Mouse (Mus musculus): ENCODE data around the gene Bend5.

Bend5 gene

DNA sequence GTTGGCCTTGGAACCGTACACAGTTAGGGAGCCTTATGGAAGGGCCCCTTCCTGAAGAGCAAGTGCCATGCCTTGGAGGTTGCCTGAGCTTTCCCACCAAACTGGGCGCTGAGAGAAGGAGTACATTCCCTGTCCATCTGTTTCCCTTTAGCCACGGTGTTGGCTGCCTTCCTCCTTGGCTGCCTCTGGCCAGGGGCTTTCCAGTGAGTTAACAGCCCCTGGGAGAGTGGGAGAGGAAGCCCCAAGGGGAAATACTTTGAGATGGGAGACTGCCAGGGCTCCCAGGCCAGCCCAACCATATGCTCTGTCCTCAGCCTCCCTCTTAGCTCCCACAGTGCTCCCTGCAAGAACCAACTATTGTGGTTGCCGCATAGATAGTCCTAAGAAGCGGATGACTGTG lies 70.4 kb downstream of the Bend5 start:
- intact Hi-C loops (cut with DNase I), result no loop called here

DNA sequence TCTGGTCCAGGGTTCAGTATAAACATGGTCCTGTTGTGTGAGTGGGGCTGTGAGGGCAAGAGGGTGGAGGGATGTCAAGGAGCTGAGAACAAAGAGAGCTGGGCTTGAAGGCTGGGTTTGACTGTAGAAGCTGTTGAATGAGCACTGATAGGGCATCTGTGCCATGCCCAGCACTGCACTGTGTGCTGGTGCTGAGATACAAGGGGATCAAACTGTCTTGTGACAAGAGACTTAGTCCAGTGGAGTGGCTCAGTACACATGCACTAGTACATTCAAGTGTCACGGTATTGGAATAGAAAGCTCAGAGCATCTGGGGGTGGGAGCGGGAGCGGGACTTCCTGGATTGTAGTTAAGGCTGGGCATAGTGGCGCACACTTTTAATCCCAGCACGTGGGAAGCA lies 71.4 kb downstream of the Bend5 start:
- intact Hi-C loops (cut with DNase I), result no loop called here

DNA sequence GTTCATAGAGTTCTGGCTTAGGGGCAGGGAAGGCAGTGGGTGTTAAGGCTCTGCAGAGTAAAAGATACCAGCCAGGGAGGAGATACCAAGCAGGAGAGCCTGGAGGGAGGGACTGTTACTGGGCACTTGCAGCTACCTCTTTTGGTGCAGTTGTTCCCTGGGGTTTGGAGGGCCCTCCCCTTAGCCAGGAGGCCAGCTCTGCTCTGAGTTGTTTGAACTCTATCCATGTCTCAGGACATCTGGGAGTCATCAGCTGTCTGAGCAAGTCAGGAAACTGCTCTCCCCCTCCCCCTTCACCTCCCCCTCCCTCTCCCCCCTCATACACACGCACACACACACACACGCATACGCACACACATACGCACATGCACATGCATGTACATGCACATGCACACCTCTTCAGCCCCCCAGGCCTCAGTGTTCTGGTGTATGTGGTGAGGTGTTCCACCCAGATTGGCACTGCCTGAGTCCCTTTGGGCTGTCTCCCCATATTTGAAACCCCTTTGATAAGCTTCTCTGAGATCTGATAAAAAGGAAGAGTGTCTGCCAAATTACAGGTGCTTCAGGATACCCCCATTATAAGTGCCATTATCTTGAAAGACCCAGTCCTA lies 72.5 kb downstream of the Bend5 start:
- intact Hi-C loops (cut with DNase I), result no loop called here

DNA sequence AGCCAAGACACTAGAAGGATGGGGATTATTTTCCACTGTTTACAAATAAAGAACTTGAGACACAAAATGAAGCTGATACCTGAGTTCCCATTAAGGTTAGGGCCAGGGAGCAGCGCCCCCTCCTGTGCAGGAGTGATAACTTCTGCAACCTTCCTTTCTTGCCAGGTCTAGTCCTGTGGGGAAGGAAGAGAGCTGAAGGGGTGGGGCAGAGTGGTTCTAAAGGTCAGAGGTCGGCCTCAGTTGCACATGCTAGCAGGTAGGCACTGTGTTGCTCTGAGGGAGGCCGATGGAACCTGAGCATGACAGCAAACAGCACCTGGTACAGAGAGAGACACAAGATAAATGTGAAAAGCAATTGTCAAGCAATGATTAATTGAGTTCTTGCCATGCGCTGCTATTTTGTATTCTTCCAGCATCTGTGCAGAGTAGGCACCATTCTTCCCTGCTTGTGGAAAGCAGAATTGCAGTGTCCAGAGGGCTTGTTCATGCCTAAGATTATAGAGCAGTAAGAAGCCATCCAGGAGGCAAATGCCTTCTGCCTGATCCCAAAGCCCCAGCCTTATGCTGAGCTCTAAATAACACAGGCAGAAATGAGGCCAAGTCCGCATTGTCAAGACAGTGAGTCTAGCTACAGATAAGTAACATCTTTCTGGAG lies 79.1 kb downstream of the Bend5 start:
- intact Hi-C loops (cut with DNase I), result loop anchor here (5.0 kb wide), 1 partner anchor 62 kb away; no protein-coding TSS in a partner anchor

DNA sequence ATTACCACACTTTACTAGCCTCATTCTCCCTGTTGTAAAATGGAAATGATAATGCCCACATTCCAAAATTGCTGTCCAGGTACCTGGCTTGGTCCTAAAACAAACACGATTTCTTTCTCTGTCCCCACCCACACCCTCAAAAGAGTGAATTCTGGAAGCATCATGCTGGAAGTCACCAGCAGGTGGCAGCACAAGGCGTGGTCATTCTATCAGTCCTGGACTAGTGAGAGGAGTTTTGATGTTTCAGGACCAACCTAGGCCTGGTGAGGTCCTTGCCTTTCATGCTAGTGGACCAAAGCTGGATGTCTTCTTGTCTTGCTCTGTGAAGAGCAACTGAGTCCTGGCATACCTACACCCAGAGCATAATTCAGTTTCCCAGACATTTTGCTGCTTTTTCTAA lies 81.1 kb downstream of the Bend5 start:
- intact Hi-C loops (cut with DNase I), result loop anchor here (1.0 to 5.0 kb wide), 2 partner anchors 131 to 164 kb away; no protein-coding TSS in a partner anchor

DNA sequence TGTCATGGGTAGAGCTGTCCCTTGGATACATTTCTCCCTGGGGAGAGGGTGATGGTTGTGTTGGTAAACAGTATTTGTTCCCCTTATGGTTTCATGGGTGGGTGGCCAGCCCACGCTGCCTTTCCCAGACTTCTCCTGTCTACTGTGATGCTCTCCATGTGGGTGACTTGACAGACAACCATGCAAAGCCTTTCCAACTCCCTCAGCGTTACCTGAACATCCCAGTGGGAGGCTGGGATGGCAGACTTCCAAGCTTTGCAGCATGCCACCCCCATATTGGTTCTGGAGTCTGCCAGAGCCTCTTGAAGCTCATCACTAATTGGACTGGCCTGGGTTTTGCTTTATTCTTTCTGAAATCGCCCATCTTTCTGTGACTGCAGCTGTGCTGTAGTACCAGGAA lies 83.9 kb downstream of the Bend5 start:
- intact Hi-C loops (cut with DNase I), result loop anchor here (5.0 kb wide), 1 partner anchor 166 kb away; no protein-coding TSS in a partner anchor

DNA sequence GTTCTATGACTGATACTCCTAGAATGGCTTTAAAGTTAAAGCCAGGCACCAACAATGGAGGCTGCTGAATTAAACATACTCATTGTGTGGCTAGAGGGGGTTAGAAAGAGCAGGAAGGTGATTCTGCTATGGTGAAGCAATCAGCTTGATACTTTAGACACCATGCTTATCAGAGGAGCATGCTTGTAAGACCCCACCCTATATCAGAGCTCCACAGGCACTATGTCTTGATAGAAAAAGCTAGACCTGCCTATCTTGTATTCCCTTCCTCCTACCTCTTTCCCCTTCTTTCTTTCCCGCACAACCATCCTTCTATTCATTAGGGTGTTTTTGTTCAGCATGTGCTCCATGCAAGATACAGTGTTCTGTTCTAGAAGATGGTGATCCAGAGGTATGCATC lies 86.6 kb downstream of the Bend5 start:
- intact Hi-C loops (cut with DNase I), result no loop called here

DNA sequence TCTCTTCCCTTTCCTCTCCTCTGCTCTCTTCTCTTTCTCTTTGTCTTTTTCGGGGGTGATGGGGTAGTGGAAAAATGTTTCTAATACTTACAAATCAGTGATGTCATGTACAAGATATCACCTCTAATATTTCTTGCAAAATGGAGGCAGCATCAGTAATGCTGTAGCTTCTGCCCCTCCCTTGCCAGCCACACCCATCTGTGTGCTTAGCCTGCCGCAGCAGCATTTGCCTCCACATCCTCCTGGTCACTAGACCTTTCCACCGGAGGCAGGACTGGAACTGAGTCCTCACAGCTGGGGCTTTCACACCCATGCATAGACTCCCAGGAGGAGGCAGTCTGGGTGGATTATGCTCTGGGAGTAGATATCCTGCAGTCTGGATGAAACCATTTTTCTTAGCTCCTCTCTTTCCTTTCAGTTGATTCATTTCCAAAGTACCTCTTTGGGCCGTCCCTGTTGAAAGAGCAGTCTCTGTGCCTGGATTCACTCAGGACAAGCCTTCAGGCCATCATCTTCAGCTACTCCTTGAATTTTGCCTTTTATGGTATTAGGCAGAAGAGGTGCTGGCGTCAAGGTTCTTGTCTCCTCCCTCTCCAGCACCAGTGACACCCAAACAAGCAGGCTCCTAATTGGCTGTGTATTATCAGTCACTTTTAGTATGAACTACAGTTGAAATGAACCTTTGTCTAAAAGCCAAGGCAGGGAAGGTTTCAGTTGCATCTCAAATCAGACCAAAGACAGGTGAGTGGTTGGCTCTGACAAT lies 88.3 kb downstream of the Bend5 start:
- intact Hi-C loops (cut with DNase I), result no loop called here

DNA sequence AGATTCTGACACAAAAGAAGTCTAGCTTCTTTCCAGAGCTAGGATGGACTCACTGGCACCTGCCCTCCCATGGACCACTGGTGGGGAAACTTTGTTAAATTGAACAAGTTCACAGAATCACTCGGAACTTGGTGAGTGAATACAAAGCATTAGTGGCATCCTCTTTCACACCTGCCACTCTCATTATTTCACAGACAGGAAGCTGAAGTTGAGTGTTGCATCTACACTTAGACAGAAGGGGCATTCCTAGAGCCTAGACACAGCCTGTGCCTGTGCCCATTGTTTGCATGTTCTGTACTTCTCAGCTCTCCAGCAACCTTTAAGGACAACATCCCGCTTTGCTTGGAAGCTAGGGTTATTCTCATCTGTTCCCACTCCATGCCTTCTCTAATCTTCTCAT lies 90.1 kb downstream of the Bend5 start:
- intact Hi-C loops (cut with DNase I), result no loop called here

Data from adrenal gland (tissue).